Mouse (Mus musculus) erythroblast, embryonic 14.5 days (primary cell): ENCODE data around the gene Abcc10.

Experiments
- GATA1 ChIP-seq: IDR thresholded peaks from 2 replicates; pipeline ENCODE4 v1.6.1; 2012; ENCODE audit warnings: low read length, inconsistent platforms, mixed read lengths
- TAL1 ChIP-seq: IDR thresholded peaks from 3 replicates; pipeline ENCODE4 v1.6.1; 2012; ENCODE audit warnings: low read length, inconsistent platforms, mixed read lengths

DNA sequence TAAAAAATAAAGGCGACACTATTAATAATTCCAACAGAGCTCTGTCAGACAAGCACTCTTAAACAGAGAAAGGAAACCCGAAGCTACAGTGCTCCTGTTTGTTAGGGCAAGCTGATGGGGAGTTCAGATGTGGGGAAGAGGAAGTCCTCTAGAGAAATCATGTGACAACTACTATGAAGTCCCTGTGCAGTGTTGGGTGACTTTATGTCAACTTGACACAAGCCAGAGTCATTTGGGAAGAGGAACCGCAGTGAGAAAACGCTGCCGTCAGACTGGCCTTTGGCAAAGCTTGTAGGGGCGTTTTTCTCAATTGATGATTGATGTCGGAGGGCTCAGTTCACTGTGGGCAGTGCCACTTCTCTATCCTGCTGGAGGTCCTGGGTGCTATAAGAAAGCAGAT lies 13.1 kb upstream of the Abcc10 start:
- TF ChIP-seq TAL1 (no peak), GATA1 (no peak)
